ENCODE assay signal across 12 mouse cellular contexts in genomic region chr11:8957023-8957422, GRCm38 (mm10). TPM values are rescaled to one million over a fixed set of nuclear protein-coding genes. Genes with fewer than 3 reads are reported as not detected.
DNase-seq lines count a peak whose midpoint lies in the region; ATAC-seq and TF ChIP-seq lines count a peak whose summit lies in the region.
"Had no signal": no experiment of that assay in that cellular context is flagged by ENCODE, and none has a peak within 500 bp of the region (broad histone marks: within the 10 kb centered on the region; RNA-seq: fewer than 3 reads in every experiment).

No protein-coding gene starts in this region.

- POLR2A ChIA-PET in Patski (lab: Charles Lee) = no interaction called here

- CTCF ChIA-PET in Patski (lab: Charles Lee) = interaction anchor here (1.0 to 1.5 kb wide), 3 partner anchors 29 to 377 kb away, joined by 3 to 7 read pairs (median 4); no protein-coding TSS in a partner anchor

- no peaks in the 10 kb centered on the region for H3K4me1 ChIP-seq in forebrain, embryonic 14.5 days (ENCODE audit: control insufficient read depth, insufficient read depth, low read length)
- 0 out of 2 replicates have a peak, but pooled peaks cover 4% of the 10 kb centered on the region for H3K4me1 ChIP-seq in forebrain, embryonic 15.5 days
- no peaks in the 10 kb centered on the region for H3K4me1 ChIP-seq in lung, postnatal 0 days (ENCODE audit: insufficient read depth, low read depth, low read length)
- no peaks in the 10 kb centered on the region for H3K4me1 ChIP-seq in hindbrain, embryonic 14.5 days (replicated peaks; ENCODE audit: control insufficient read depth, insufficient read depth, low read length)

- ATAC-seq in forebrain, embryonic 14.5 days = 0 out of 2 replicates have a peak, but pooled peaks have one; percentile 18
- ATAC-seq in forebrain, embryonic 15.5 days (replicated peaks) = no peak
- no peak for ATAC-seq in lung, postnatal 0 days
- no peak for ATAC-seq in Patski
- 0 out of 2 replicates have a peak, but pooled peaks have one; percentile 63 for ATAC-seq in megakaryocyte-erythroid progenitor cell, adult 5-6 weeks (replicated peaks; ENCODE audit: low FRiP score, low TSS enrichment, poor library complexity, severe bottlenecking)
- no peak for ATAC-seq in hindbrain, embryonic 14.5 days (ENCODE audit: low FRiP score)

- H3K9ac ChIP-seq in forebrain, embryonic 14.5 days (ENCODE audit: low read length) = no peak overlapping the region
- no peak overlapping the region for H3K9ac ChIP-seq in forebrain, embryonic 15.5 days (replicated peaks)
- no peak overlapping the region for H3K9ac ChIP-seq in lung, postnatal 0 days (replicated peaks; ENCODE audit: low read depth)
- no peak overlapping the region for H3K9ac ChIP-seq in hindbrain, embryonic 14.5 days

- WGBS in forebrain, embryonic 14.5 days = 72% methylated on average over 6 of the region's 6 CpGs
- 71% methylated on average over 6 of the region's 6 CpGs for WGBS in forebrain, embryonic 15.5 days
- WGBS in lung, postnatal 0 days = 69% methylated on average over 6 of the region's 6 CpGs
- WGBS in hindbrain, embryonic 14.5 days = 67% methylated on average over 6 of the region's 6 CpGs

- no peak overlapping the region for H3K4me3 ChIP-seq in forebrain, embryonic 14.5 days (ENCODE audit: low read depth, low read length)
- no peak overlapping the region for H3K4me3 ChIP-seq in forebrain, embryonic 15.5 days
- H3K4me3 ChIP-seq in lung, postnatal 0 days (ENCODE audit: low read depth, low read length) = no peak overlapping the region
- no peak overlapping the region for H3K4me3 ChIP-seq in hindbrain, embryonic 14.5 days (replicated peaks; ENCODE audit: low read length)

- H3K27ac ChIP-seq in forebrain, embryonic 14.5 days (ENCODE audit: low read depth, low read length) = no peak overlapping the region
- H3K27ac ChIP-seq in forebrain, embryonic 15.5 days (replicated peaks) = no peak overlapping the region
- H3K27ac ChIP-seq in lung, postnatal 0 days (ENCODE audit: low read length) = no peak overlapping the region
- no peak overlapping the region for H3K27ac ChIP-seq in hindbrain, embryonic 14.5 days

- no peak overlapping the region for H3K4me2 ChIP-seq in forebrain, embryonic 14.5 days (ENCODE audit: low read length)
- no peak overlapping the region for H3K4me2 ChIP-seq in forebrain, embryonic 15.5 days (replicated peaks)
- no peak overlapping the region for H3K4me2 ChIP-seq in lung, postnatal 0 days (replicated peaks; ENCODE audit: low read depth, low read length)
- no peak overlapping the region for H3K4me2 ChIP-seq in hindbrain, embryonic 14.5 days (replicated peaks)

- H3K9me3 ChIP-seq in forebrain, embryonic 14.5 days (replicated peaks; ENCODE audit: control insufficient read depth, low read length) = no peaks in the 10 kb centered on the region
- H3K9me3 ChIP-seq in forebrain, embryonic 15.5 days = no peaks in the 10 kb centered on the region
- H3K9me3 ChIP-seq in lung, postnatal 0 days (ENCODE audit: low read length) = no peaks in the 10 kb centered on the region
- H3K9me3 ChIP-seq in hindbrain, embryonic 14.5 days (ENCODE audit: control insufficient read depth, low read length) = no peaks in the 10 kb centered on the region

- no peak for DNase-seq in forebrain, embryonic 14.5 days (ENCODE audit: low spot score)
- DNase-seq in lung, postnatal 0 days (ENCODE audit: low spot score) = peak; percentile 36
- DNase-seq in lung, adult 18-20 months = no peak
- no peak for DNase-seq in Patski (ENCODE audit: low read depth, low spot score)
- DNase-seq in left cerebral cortex, postnatal 10 days (ENCODE audit: extremely low spot score in 1 of 2, low spot score in 2 of 2) = no peak
- DNase-seq in hindbrain, embryonic 14.5 days (ENCODE audit: low spot score) = no peak
- DNase-seq: cerebellum, adult 9-10 months; heart, postnatal 36 days; midbrain, embryonic 14.5 days had no signal

- no peaks in the 10 kb centered on the region for H3K36me3 ChIP-seq in forebrain, embryonic 14.5 days (ENCODE audit: control insufficient read depth, insufficient read depth, low read length)
- H3K36me3 ChIP-seq in forebrain, embryonic 15.5 days = no peaks in the 10 kb centered on the region
- H3K36me3 ChIP-seq in lung, postnatal 0 days (ENCODE audit: insufficient read depth, low read length) = no peaks in the 10 kb centered on the region
- H3K36me3 ChIP-seq in hindbrain, embryonic 14.5 days (replicated peaks; ENCODE audit: control insufficient read depth, insufficient read depth) = no peaks in the 10 kb centered on the region

- intact Hi-C loops in left cerebral cortex, postnatal 10 days (cut with DNase I) = loop anchor here (5.0 kb wide), 2 partner anchors 420 to 530 kb away; no protein-coding TSS in a partner anchor

- no peak for TF ChIP-seq EP300 in lung, postnatal 0 days (IDR thresholded peaks at IDR 0.05)

- TF ChIP-seq CTCF in lung, postnatal 0 days (IDR thresholded peaks at IDR 0.05) = peak; percentile 72
- TF ChIP-seq CTCF in Patski (IDR thresholded peaks at IDR 0.05) = peak; percentile 84

- H3K27me3 ChIP-seq in forebrain, embryonic 14.5 days (replicated peaks; ENCODE audit: control insufficient read depth, insufficient read depth, low read length) = no peaks in the 10 kb centered on the region
- no peaks in the 10 kb centered on the region for H3K27me3 ChIP-seq in forebrain, embryonic 15.5 days
- no peaks in the 10 kb centered on the region for H3K27me3 ChIP-seq in lung, postnatal 0 days (replicated peaks; ENCODE audit: insufficient read depth, low read length)
- no peaks in the 10 kb centered on the region for H3K27me3 ChIP-seq in Patski
- no peaks in the 10 kb centered on the region for H3K27me3 ChIP-seq in hindbrain, embryonic 14.5 days (ENCODE audit: control insufficient read depth, insufficient read depth, low read length)

- in situ Hi-C loops in Patski (cut with MboI; ENCODE audit: low pct_unique_long_range_greater_than_20kb) = no loop called here

RNA-seq across cellular contexts. Expression of gene Pkd1l1, which starts 16.0 kb away (rescaled TPM):
- 0.08 and 0.14 TPM in 2 replicates for polyA plus RNA-seq in forebrain, embryonic 14.5 days (2014; fragmentation: Nextera tagmentation; extraction: Ambion mirVana)
- 0.27 and 0.31 TPM in 2 replicates for polyA plus RNA-seq in forebrain, embryonic 15.5 days (2015; fragmentation: Nextera tagmentation; extraction: Ambion mirVana)
- polyA plus RNA-seq in lung, postnatal 0 days (2015; fragmentation: Nextera tagmentation; extraction: Ambion mirVana) = 0.02 and 0.07 TPM in 2 replicates
- 0.09 TPM for polyA plus RNA-seq in Patski (2021)
- total RNA-seq in megakaryocyte-erythroid progenitor cell, adult 5-6 weeks (2014; fragmentation: Nextera tagmentation) = 0.11 TPM in 1 of 2 replicates, not detected in the other
- not detected in 2 replicates for total RNA-seq in megakaryocyte-erythroid progenitor cell, adult 5-6 weeks (2017)
- total RNA-seq in left cerebral cortex, postnatal 10 days (2021) = not detected
- polyA plus RNA-seq in hindbrain, embryonic 14.5 days (2014; fragmentation: Nextera tagmentation; extraction: Ambion mirVana) = 0.03 and 0.31 TPM in 2 replicates
- total RNA-seq: heart, postnatal 36 days; left cerebral cortex, adult 18-20 months had no signal

RNA-seq across cellular contexts. Expression of gene Hus1, which starts 54.0 kb away (rescaled TPM):
- polyA plus RNA-seq in forebrain, embryonic 14.5 days (2014; fragmentation: Nextera tagmentation; extraction: Ambion mirVana) = 9.8 and 11.6 TPM in 2 replicates
- polyA plus RNA-seq in forebrain, embryonic 15.5 days (2015; fragmentation: Nextera tagmentation; extraction: Ambion mirVana) = 9.3 and 10.0 TPM in 2 replicates
- polyA plus RNA-seq in lung, postnatal 0 days (2015; fragmentation: Nextera tagmentation; extraction: Ambion mirVana) = 6.4 and 7.1 TPM in 2 replicates
- polyA plus RNA-seq in Patski (2021) = 10.1 TPM
- 36.2 and 36.5 TPM in 2 replicates for total RNA-seq in megakaryocyte-erythroid progenitor cell, adult 5-6 weeks (2014; fragmentation: Nextera tagmentation)
- total RNA-seq in megakaryocyte-erythroid progenitor cell, adult 5-6 weeks (2017) = 28.1 and 30.3 TPM in 2 replicates
- total RNA-seq in left cerebral cortex, postnatal 10 days (2021) = 10 to 100 TPM in 1 of 2 experiments, 1 to 10 TPM in 1; 8.9 to 13.5 TPM
- polyA plus RNA-seq in hindbrain, embryonic 14.5 days (2014; fragmentation: Nextera tagmentation; extraction: Ambion mirVana) = 10.2 and 12.7 TPM in 2 replicates

Comparison
In these comparisons a context has a peak if more than half of its experiments do, and no peak if none do; other contexts are left out.
1. ATAC-seq: peak in forebrain, embryonic 14.5 days (single experiment) and megakaryocyte-erythroid progenitor cell, adult 5-6 weeks (single experiment); none in forebrain, embryonic 15.5 days (single experiment), lung, postnatal 0 days (single experiment), Patski (single experiment) and hindbrain, embryonic 14.5 days (single experiment).